Mouse (Mus musculus) yolk sac, embryonic 10.5 days (tissue): ENCODE data around the gene Synpr.

Experiments used
- DNase-seq: peaks from one replicate; pipeline ENCODE4 v3.0.0-alpha.2; 2017; ENCODE audit warnings: low spot score

Gene Synpr

DNA sequence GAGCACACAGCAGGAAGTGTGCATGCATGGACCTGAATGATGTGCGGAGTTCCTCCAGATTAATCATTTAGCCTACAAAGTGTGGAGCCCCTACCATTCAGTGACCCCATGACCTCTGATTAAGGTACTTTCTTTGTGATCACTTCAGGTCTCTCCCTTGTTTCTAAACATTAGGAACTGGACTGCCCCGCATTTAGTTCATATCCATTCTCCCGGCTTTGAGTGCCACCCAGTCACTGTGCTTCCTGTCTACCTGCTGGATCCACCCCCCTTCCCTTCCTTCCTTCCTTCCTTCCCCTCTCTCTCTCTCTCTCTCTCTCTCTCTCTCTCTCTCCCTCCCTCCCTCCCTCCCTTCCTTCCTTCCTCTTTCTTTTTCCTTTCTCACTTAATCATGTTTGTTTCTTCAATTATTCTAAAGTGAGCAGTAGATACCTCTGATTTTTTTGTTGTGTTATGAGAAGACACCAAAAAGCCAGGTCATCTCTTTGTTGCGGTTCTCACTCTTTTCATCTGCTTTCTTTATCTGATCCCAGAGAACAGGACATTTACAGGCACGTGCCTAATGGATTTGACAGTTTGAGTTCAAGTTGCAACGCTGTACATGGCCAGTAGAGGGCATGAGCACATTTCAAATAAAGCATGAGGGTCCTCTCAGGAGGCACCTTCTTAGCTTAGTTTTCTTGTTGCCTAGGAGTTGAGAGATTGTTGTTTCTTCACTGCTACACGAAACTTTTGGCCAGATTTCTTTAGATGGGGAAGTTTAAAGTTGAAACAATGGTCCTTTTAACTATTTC is 71.2 kb downstream of the Synpr start:
- peak; percentile 61 for DNase-seq

- no peak for DNase-seq
Observed at GRCm38 (mm10) chr14:13357101-13357667, 72.6 kb downstream of the Synpr start.

DNA sequence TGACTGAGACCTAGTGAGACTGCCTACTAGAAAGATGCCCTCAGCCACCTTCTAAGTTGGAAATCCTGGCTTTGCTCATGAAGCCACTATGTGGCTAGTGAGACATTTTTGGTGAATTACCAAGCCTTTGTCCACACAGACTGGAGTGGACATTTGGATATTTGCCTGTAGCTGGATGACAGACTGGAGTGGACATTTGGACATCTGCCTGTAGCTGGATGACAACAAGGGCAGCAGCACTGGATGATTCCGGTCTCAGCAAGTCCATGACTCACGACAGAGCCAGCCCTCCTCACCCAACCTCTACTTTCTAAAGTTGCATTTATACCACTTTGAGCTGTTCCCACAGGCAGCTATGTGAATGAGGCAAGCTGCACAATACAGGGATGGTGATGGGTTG is 73.5 kb downstream of the Synpr start:
- no peak for DNase-seq

GRCm38 (mm10) chr14:13361184-13361583 is 76.6 kb downstream of the Synpr start:
- DNase-seq: no peak

- no peak for DNase-seq
Observed at GRCm38 (mm10) chr14:13361642-13362041, 77.1 kb downstream of the Synpr start.

GRCm38 (mm10) chr14:13368309-13368708 is 83.7 kb downstream of the Synpr start:
- no peak for DNase-seq

DNA sequence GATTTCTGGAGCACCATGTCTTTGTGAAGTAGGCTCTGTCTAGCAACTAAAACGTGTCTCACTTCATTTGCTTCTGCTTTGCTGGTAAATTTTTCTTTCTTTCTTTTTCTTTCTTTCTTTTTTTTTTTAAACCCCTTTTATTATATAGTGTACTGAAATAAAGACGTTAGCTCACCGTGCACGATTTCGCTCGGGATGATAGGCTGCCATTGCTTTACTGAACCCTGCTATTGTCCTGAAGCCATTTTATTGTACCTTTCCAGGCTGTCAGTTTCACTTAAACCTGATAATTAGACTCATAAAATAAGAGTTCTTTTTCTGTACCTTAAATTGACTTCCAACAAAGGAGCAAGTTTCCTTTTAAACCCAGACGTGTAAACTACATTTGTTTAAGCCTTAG is 104.5 kb downstream of the Synpr start:
- no peak for DNase-seq

DNA sequence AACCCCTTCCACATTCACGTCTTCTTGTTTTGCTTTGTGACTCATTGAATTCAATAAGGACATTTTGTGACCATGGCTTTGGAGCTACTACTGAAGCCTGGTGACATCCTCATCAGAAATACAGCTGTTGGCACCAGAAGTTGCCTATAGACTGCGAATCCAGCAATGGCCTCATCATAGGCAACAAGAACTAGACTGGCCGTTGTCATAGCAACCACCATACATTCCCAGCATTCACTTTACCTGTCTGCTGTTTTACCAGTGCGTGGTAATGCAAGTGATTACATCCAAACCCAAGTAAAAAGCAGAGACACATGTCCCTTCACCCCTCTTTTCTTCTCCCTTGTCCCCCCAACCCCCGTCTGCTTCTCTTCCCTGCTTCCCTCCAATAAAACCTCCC is 105.4 kb downstream of the Synpr start:
- DNase-seq: no peak

DNA sequence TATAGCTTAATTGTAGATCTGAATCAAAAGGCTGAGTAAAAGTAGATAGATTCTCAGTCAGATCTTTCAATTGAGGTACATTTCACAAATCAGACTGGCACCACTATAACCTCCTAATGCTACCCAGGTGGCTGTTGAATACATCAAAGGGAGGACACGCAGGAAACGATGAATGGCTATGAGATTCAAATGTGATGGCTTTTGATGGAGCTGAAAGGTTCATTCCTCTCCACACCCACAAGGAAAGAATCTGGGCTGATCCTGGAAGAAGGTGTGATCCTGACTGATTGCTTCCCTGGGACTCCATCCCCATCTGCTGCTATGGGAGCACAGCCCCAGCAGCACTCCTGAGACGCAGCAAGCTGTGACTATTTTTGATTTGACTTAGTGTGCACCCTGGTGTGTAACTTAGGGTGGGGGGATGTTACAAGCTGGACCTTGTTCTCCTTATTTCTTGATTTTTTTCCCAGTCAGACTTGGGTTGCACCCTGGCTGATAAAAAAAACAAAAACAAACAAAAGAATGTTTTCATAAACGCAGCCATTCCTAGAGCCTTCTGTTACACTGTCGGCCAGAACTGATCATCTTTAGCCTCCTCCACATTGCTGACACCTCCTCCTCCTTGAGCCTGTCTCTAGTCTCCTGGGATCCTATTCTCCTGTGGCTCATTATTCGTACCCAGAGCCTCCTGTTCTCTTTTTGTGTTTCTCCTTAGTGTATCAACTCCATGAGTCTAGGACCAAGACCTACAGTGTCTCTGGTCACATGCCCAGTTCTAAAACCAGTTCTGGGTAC is 114.8 kb downstream of the Synpr start:
- no peak for DNase-seq

- no peak for DNase-seq
Observed at GRCm38 (mm10) chr14:13411636-13412035, 127.1 kb downstream of the Synpr start.

DNA sequence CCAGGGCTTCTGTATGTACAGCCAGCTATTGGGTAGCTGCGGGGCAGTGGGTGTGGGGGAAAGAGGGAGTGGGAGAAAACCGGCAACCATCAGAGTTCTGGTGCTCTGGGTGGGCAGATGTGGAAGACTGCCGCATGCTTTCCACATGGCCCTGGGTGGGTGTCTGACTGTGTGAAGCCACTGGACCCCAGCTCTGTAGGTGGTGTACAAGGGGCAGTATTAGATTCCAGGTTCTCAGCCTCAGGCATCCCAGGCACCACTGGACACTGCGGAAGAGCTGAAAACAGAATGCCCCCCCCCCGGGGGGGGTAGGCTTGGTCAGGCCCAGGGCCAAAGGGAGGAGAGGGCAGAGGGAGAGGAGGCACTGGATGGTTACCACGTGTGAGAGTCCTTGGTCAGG is 156.1 kb downstream of the Synpr start:
- DNase-seq: no peak

GRCm38 (mm10) chr14:13444908-13445307 is 160.3 kb downstream of the Synpr start:
- DNase-seq: no peak

- DNase-seq: no peak
Observed at GRCm38 (mm10) chr14:13453461-13454204, 169.1 kb downstream of the Synpr start.

DNA sequence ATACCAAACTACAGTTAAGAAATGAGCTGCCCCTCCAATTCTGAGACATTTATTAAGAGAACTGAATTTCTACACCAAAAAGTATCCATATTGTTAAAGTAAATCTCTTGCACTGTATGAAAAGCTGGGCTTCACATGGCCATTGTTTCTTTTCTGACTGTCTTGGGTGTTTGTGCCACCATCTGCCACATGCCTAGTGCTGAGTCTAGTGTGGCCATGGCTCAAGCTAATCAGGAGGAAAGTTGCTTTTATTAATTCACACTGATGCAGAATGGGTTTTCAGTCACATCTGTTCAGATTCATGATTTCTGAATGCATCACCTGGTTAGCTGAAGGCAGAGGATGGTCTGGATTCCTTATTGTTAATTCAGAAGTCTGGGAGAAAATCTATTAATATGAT is 170.4 kb downstream of the Synpr start:
- no peak for DNase-seq

- no peak for DNase-seq
Observed at GRCm38 (mm10) chr14:13459333-13459732, 174.8 kb downstream of the Synpr start.

DNA sequence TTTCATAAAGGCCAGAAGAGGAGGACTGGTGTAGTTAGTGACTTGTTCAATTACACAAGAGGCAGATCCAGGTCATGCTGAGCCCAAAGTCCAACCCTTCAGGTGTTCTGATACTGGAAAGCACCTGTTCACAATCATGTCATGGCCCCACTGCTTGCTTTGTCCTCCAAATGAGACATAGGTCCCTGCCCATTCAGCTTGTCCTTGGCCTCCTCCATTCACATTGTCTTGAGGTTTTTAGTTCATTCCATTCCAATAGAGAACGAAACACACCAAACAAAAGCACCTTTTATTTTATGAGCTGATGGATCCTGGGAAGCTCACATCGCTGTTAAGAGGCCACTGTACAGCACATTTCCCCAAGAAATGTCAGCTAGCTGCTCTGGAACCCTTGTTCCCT is 184.6 kb downstream of the Synpr start:
- DNase-seq: no peak

DNA sequence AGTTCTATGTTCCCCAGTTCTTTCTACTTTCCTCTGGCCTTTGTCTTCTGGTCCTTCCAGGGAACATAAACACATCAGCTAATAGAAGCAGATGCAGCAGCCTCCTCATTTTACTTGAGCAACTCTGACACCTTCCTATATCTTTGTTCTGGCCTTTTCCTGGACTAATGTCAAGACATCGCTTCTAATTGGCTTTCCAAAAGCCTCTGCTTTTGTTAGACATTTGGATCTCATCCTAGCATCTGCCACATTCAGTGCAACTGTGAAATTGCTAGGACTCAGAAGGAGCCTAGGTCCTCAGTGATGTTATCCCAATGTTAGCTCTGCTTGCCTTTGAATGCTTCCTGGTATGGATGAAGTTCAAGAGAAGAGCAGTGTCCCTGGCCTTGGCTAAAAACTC is 193.2 kb downstream of the Synpr start:
- no peak for DNase-seq

DNA sequence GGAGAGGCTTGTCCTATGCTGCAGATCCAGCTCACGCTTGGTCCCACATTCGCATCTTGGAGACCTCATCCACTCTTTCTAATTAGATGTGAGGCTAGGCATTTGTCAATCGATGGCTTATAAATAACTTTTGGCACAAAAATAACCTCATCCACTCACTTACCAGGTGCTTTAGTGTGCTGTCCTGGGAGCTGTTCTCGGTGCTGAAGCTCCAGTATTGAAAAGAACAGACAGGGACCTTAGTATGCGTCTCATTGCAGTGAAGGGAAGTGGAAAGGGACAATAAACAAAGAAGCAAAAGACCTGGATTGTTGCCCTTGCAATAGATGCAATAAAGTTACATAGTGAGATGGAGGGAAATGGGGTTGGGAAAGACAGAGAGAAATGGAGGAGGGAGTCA is 220.8 kb downstream of the Synpr start:
- DNase-seq: no peak

DNA sequence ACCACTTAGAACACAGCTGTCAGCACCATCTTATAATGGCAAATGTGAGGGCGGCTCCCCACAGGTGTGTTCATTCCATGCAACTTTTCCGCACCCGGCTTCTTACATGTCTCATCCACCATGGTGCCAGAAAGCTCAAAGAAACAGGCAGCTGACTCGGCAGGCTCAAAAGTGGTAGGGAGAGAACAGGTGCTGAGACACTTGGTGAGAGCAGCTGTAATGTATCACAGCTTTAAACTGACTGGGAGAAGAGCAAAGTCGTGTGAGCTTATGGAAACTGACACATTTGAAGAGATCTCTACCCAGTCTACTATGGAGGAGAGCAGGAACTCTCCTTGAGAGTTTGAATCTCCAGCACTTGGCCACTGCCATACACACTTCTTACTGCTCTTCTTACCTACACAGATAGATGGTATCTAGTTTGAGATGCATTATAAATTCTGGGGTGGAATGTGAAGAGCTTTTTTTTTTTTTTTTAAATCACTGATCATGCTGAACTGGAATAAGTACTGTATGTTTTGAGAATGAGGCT is 234.1 kb downstream of the Synpr start:
- DNase-seq: no peak

- DNase-seq: no peak
Observed at GRCm38 (mm10) chr14:13519239-13520011, 234.8 kb downstream of the Synpr start.

DNA sequence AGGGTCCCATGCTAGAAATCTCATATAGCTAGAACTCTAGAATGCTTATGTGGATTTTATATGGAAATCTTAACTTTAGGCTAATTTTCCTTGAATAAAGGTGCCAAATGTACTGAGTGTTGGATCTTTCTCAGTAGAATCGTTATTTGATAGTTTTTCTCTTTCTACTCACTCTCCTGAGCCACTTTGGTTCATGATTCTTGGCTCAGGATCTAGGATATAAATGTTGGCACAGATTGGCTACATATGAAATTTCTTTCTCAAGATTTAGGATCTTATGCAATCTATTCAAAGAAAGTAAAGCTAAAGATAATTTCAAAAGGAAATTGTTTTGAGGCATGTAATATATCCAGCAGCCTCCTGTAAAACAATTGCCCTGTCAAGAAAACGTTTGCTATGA is 263.2 kb downstream of the Synpr start:
- DNase-seq: no peak
